Mouse (Mus musculus) right cerebral cortex, postnatal 10 days (tissue): Measurements from ENCODE around the gene Ceacam19.

ENCODE experiments used
- DNase-seq, 2 experiments: peaks; one replicate each; pipeline ENCODE4 v3.0.0; 2021; ENCODE audit warnings: low spot score in 2 of 2

The Ceacam19 gene

DNA sequence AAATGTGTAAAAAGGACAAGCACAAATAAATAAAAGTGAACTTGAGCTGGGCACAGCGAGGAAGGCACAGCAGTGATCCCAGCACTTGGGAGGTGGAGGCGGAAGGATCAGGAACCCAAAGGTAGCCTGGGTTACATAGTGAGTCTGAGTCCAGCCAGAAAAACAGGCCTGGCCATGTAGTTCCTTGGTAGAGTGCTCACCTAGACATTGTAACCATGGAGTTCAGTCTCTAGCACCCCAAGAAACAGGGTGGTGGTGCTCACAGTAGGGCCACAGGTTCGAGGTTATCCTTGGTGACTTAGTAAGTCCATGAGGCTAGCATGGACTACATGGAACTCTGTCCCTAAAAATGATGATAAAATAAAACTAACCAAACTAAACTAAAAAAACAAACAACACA, 46.8 kb downstream of the Ceacam19 start:
- no peak for DNase-seq

DNA sequence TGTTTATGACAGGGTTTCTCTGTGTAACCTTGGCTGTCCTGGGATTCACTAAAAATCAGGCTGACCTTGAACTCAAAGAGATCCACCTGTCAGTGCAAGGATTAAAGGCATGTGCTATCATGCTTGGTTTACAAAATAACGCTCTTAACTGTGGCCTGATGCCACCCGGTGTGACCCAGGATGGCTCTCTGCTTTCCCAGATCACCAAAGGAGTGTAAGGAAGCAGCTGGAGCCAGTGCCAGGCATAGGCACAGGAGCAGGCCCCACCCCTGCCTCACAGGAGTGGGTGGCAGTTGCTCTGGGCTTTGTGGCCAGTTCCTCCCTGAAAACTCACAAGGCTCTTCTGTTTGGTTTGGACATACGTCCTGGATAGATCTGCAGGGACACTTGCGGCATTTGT, 47.4 kb downstream of the Ceacam19 start:
- no peak for DNase-seq

DNA sequence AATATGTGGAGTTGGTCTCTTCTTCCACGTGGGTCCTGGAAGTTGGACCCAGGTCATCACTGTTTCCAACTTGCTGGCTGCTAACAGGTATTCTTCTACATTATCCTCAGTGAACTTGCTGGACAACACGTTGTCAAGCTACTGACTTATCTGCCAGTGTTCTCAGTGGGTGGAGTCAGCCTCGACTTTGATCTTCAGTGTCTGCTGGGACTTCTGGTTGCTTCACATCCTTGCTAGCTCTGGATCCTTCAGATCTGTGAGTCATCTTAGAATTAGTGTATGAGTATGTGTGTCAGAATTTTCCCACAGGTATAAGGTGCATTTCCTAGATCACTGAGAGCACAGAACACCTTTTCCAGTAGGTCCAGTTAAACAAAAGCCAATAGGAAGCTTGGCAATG, 50.9 kb downstream of the Ceacam19 start:
- no peak for DNase-seq

DNA sequence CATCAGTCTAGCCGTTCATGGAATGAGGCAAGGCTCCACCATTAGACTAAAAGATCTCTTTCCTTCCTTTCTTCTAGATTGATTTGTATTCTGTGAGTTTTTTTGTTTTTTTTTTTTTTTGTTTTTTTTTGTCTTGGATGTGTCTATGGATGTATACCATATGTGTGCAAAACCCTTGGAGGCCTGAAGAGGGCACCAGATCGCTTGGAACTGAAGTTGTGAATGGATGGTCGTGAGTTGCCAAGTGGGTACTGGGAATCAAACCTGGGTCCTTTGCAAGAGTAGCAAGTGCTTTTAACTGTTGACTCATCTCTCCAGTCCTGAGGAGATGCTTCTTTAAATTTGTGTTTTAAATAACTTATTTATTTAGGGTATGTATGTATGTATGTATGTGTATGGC, 53.7 kb downstream of the Ceacam19 start:
- no peak for DNase-seq

DNA sequence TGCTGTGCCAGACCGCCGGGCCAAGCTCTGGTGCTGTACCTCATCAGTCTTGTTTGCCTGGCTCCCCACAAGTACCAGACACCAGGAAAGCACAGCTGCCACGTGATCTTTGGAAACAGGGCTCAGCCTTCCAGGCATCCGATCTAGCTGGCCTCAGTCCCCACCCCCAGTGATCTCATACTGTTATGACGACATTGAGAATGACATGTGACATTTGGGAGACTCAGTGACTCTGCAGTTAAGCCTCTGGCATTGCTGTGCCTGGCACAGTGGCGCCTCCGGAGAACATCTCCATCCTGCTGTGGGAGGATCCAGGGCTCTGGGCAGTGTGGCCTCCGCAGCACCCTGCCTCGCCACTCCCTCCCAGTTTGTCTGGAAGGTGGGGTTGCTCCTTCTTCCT, 55.9 kb downstream of the Ceacam19 start:
- no peak for DNase-seq

DNA sequence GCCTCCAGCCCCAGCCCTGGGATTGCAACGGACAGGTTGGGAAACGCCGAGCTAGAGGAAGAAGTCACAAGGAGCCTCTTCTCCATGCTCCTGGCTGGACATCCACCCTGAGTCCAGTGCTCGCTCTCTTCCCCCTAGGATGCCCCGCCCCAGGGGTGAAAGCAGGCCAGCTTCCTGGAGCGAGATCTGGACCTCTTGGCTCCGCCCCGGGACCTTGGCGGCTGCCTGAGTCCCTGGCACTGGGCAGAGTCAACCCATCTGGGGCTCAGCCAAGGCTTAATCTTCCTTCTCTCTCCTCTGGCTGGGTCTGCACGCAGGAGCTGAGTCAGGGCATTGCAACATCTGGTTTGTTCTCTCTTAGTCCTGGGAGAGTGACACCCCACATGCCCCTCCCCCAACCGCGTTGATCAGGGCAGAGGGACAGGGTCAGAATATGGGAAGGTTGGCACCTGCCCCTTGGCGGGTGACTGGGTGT, 57.0 kb downstream of the Ceacam19 start:
- peak; percentile 58 to 62 for DNase-seq

DNA sequence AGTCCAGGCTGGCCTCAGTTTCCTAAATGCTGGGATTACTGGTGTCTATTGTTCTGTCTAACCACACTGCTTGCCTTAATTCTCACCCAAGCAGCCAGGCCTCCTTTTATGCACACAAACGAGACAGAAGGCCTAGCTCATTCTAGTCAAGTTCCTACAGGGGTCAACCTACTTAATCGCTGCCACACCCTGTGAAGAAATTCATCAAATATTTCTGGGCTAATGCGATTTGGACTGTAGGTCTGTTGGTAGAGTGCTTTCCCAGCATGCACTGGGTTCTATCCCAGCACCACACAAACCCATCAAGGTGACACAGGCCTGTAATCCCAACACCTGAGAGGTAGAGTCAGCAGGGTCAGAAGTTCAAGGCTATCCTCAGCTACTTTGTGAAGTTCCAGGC, 58.1 kb downstream of the Ceacam19 start:
- no peak for DNase-seq

DNA sequence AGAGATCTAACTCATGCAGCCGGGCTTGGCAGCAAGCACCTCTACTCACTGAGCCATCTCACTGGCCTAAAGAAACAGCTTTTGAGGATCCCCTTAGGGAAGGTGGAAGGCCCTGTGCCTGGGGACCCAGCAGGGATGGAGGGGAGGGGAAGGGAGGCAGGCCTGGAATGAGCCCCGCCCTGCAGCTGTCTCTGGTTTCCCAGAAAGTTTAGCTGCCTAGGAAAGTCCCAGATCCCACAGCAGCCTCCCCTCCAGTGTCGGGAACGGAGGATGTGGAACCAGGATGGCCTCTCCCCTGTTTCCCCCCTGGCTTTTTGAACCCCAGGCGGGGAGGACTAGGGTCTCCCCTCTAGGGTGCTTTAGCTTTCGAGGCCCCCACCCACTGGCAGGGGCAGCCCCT, 61.0 kb downstream of the Ceacam19 start:
- DNase-seq, result no peak
